Mouse (Mus musculus) stomach, postnatal 0 days (tissue): ENCODE results near the gene Gpsm2. TPM values are rescaled to one million over a fixed set of nuclear protein-coding genes. Genes with fewer than 3 reads are reported as not detected.
"Not testable (repeated sequence)": the region's sequence is repeated elsewhere in the genome, so short reads cannot be mapped to it uniquely, and the experiment has no call there.

ENCODE experiments used
- ATAC-seq: fragments of 200-750 bp; cut with Nextera tagmentation; 2 replicates; pipeline ENCODE4 v1.8.0; 2017; ENCODE audit not compliant: low FRiP score, low TSS enrichment
- DNase-seq: peaks from one replicate; pipeline ENCODE4 v3.0.0-alpha.2; 2016; ENCODE audit warnings: low spot score
- H3K27ac ChIP-seq: fragments of 300-500 bp; sonication (generic); replicated peaks from 2 replicates; pipeline ENCODE4 v1.5.1; 2014; ENCODE audit warnings: mild to moderate bottlenecking, control low read depth
- H3K27me3 ChIP-seq: fragments of 300-500 bp; sonication (generic); 2 replicates; pipeline ENCODE4 v1.6.1; 2014; ENCODE audit warnings: low read length; ENCODE audit not compliant: control insufficient read depth, insufficient read depth
- H3K36me3 ChIP-seq: fragments of 300-500 bp; sonication (generic); 2 replicates; pipeline ENCODE4 v1.6.1; 2014; ENCODE audit warnings: low read length, mixed read lengths; ENCODE audit not compliant: control insufficient read depth, insufficient read depth
- H3K4me1 ChIP-seq: fragments of 300-500 bp; sonication (generic); replicated peaks from 2 replicates; pipeline ENCODE4 v1.6.1; 2014; ENCODE audit warnings: antibody characterized with exemption; ENCODE audit not compliant: control insufficient read depth, insufficient read depth
- H3K4me2 ChIP-seq: fragments of 300-500 bp; sonication (generic); replicated peaks from 2 replicates; pipeline ENCODE4 v1.6.1; 2014; ENCODE audit warnings: low read depth, mild to moderate bottlenecking, control low read depth, moderate library complexity
- H3K4me3 ChIP-seq: fragments of 300-500 bp; sonication (generic); 2 replicates; pipeline ENCODE4 v1.5.1; 2014; ENCODE audit warnings: low read depth, low read length, control low read depth
- H3K9ac ChIP-seq: fragments of 300-500 bp; sonication (generic); 2 replicates; pipeline ENCODE4 v1.6.1; 2014; ENCODE audit warnings: mild to moderate bottlenecking, low read length, control low read depth, mixed read lengths
- H3K9me3 ChIP-seq: fragments of 300-500 bp; sonication (generic); 2 replicates; pipeline ENCODE4 v1.6.1; 2016; ENCODE audit warnings: low read length; ENCODE audit not compliant: control insufficient read depth
- CTCF ChIP-seq: IDR thresholded peaks from 2 replicates; pipeline ENCODE4 v1.5.1; 2016; ENCODE audit warnings: antibody characterized with exemption, low read depth, mild to moderate bottlenecking, moderate library complexity
- EP300 ChIP-seq: optimal IDR thresholded peaks from 2 replicates; pipeline ENCODE3; 2016; ENCODE audit warnings: antibody characterized with exemption
- WGBS: fragments of 180-500 bp; shearing (Covaris S2); extraction: QIAGEN DNeasy Blood & Tissue Kit; methylation state at CpG from one replicate; pipeline ENCODE4 v1.1.7; 2014; 5-methylcytosine and 5-hydroxymethylcytosine counted together
- polyA plus RNA-seq: library from polyadenylated mRNA; unstranded; fragments of >200 nt; fragmentation: Nextera tagmentation; extraction: Ambion mirVana; gene quantifications from 2 replicates; pipeline ENCODE4 v1.2.1, GENCODE M21; 2015

Gene Gpsm2
- polyA plus RNA-seq, 1 experiment from 2014 or later, result 31.1 TPM

- no peak for ATAC-seq
- TF ChIP-seq EP300 (no peak), CTCF (peak; percentile 45)
- Histone ChIP-seq H3K27me3 (no peaks in the 10 kb centered on the region), H3K27ac (no peak overlapping the region), H3K4me1 (no peaks in the 10 kb centered on the region), H3K9ac (no peak overlapping the region), H3K36me3 (peaks cover 5% of the 10 kb centered on the region), H3K4me3 (no peak overlapping the region), H3K4me2 (no peak overlapping the region), H3K9me3 (no peaks in the 10 kb centered on the region)
- 83% methylated on average over 1 of the region's 1 CpGs for WGBS
- no peak for DNase-seq
Observed at GRCm38 (mm10) chr3:108660941-108661340, 61.2 kb downstream of the Gpsm2 start.

- Histone ChIP-seq H3K27me3 (no peaks in the 10 kb centered on the region), H3K9ac (no peak overlapping the region), H3K4me2 (no peak overlapping the region), H3K4me3 (no peak overlapping the region), H3K9me3 (no peaks in the 10 kb centered on the region), H3K4me1 (no peaks in the 10 kb centered on the region), H3K27ac (no peak overlapping the region), H3K36me3 (peaks cover 2% of the 10 kb centered on the region)
- ATAC-seq (no peak), DNase-seq (no peak)
- WGBS, result 91% methylated on average over 9 of the region's 9 CpGs
- TF ChIP-seq EP300 (no peak), CTCF (no peak)
Observed at GRCm38 (mm10) chr3:108658612-108659011, 63.5 kb downstream of the Gpsm2 start.

GRCm38 (mm10) chr3:108655486-108655885 lies 66.6 kb downstream of the Gpsm2 start:
- WGBS, result 82% methylated on average over 7 of the region's 7 CpGs
- no peak overlapping the region for H3K9ac ChIP-seq
- no peaks in the 10 kb centered on the region for H3K9me3 ChIP-seq
- no peak for DNase-seq
- ATAC-seq, result no peak
- no peaks in the 10 kb centered on the region for H3K36me3 ChIP-seq
- no peak overlapping the region for H3K27ac ChIP-seq
- no peaks in the 10 kb centered on the region for H3K4me1 ChIP-seq
- TF ChIP-seq CTCF (no peak), EP300 (no peak)
- no peaks in the 10 kb centered on the region for H3K27me3 ChIP-seq
- H3K4me2 ChIP-seq, result no peak overlapping the region
- no peak overlapping the region for H3K4me3 ChIP-seq

GRCm38 (mm10) chr3:108654566-108654965 lies 67.5 kb downstream of the Gpsm2 start:
- H3K9ac ChIP-seq, result peak overlapping the region; percentile 89
- WGBS, result 15% methylated on average over 14 of the region's 14 CpGs
- H3K4me3 ChIP-seq, result peak overlapping the region; percentile 90
- H3K36me3 ChIP-seq, result no peaks in the 10 kb centered on the region
- TF ChIP-seq EP300 (no peak), CTCF (no peak)
- H3K4me1 ChIP-seq, result no peaks in the 10 kb centered on the region
- H3K27me3 ChIP-seq, result no peaks in the 10 kb centered on the region
- ATAC-seq (no peak), DNase-seq (no peak)
- H3K4me2 ChIP-seq, result peak overlapping the region; percentile 64
- H3K9me3 ChIP-seq, result no peaks in the 10 kb centered on the region
- no peak overlapping the region for H3K27ac ChIP-seq

- peak within 1 kb of the TSS; percentile 89 for H3K9ac ChIP-seq
- H3K4me2 ChIP-seq, result peak within 1 kb of the TSS; percentile 64
- WGBS, result under 1% methylated on average over 56 of the region's 57 CpGs
- peak within 1 kb of the TSS; percentile 88 for H3K27ac ChIP-seq
- H3K27me3 ChIP-seq, result no peaks in the 10 kb centered on the region
- no peaks in the 10 kb centered on the region for H3K36me3 ChIP-seq
- H3K9me3 ChIP-seq, result no peaks in the 10 kb centered on the region
- DNase-seq (peak; percentile 96), ATAC-seq (peak; percentile 97)
- H3K4me1 ChIP-seq, result no peaks in the 10 kb centered on the region
- TF ChIP-seq EP300, result peak; percentile 9
- TF ChIP-seq CTCF, result no peak
- H3K4me3 ChIP-seq, result peak within 1 kb of the TSS; percentile 90
Observed at GRCm38 (mm10) chr3:108653710-108654379, 68.3 kb downstream of the Gpsm2 start, which contains the start of gene Clcc1. TSS of gene Clcc1 (plus strand) at chr3:108653913.

- Histone ChIP-seq H3K4me2 (peak overlapping the region; percentile 36), H3K4me3 (peak overlapping the region; percentile 90), H3K9me3 (no peaks in the 10 kb centered on the region), H3K4me1 (no peaks in the 10 kb centered on the region), H3K27ac (no peak overlapping the region), H3K36me3 (no peaks in the 10 kb centered on the region), H3K9ac (no peak overlapping the region), H3K27me3 (no peaks in the 10 kb centered on the region)
- TF ChIP-seq EP300 (no peak), CTCF (peak; percentile 70)
- WGBS, result 11% methylated on average over 9 of the region's 9 CpGs
- peak; percentile 36 for DNase-seq
- ATAC-seq, result no peak
Observed at GRCm38 (mm10) chr3:108652866-108653642, 69.1 kb downstream of the Gpsm2 start.

- not testable (repeated sequence) for H3K27ac ChIP-seq, H3K9me3 ChIP-seq, H3K9ac ChIP-seq, H3K36me3 ChIP-seq, DNase-seq, ATAC-seq, H3K4me2 ChIP-seq, H3K4me1 ChIP-seq, H3K27me3 ChIP-seq, H3K4me3 ChIP-seq
- WGBS, result 45% methylated on average over 5 of the region's 5 CpGs
Observed at GRCm38 (mm10) chr3:108647681-108648080, 74.4 kb downstream of the Gpsm2 start.
